Mouse (Mus musculus) embryonic fibroblast, embryonic 13.5 days (primary cell): ENCODE data around the gene Znfx1.

Experiments used
- CTCF ChIP-seq: IDR thresholded peaks from 2 replicates; pipeline ENCODE4 v1.5.1; 2011; ENCODE audit warnings: mild to moderate bottlenecking, control low read depth, low read length, moderate library complexity, borderline replicate concordance; ENCODE audit not compliant: insufficient read depth
- POLR2A ChIP-seq: IDR thresholded peaks from 2 replicates; pipeline ENCODE4 v1.6.1; 2011; ENCODE audit warnings: low read depth, mild to moderate bottlenecking, control low read depth, low read length, moderate library complexity

- TF ChIP-seq POLR2A = no peak
- no peak for TF ChIP-seq CTCF
These were observed 6.4 kb downstream of the Znfx1 start for GRCm38 (mm10) chr2:167056210-167056941.
